Mouse (Mus musculus) myocyte (in vitro differentiated cells): Measurements from ENCODE around the gene Cd8a. TPM values are rescaled to one million over a fixed set of nuclear protein-coding genes. Genes with fewer than 3 reads are reported as not detected.

Experiments
- H3K27me3 ChIP-seq: one replicate; pipeline ENCODE4 v1.6.1; 2011; ENCODE audit not compliant: control insufficient read depth, insufficient read depth, insufficient read length
- H3K36me3 ChIP-seq: one replicate; pipeline ENCODE4 v1.6.1; 2011; ENCODE audit not compliant: control insufficient read depth, insufficient read depth
- H3K4me2 ChIP-seq: one replicate; pipeline ENCODE4 v1.6.1; 2011; ENCODE audit warnings: low read depth, control low read depth
- H3K4me3 ChIP-seq: one replicate; pipeline ENCODE4 v1.5.1; 2011; ENCODE audit warnings: mild to moderate bottlenecking, control low read depth, moderate library complexity
- H3K79me2 ChIP-seq: one replicate; pipeline ENCODE4 v1.6.1; 2011; ENCODE audit not compliant: control insufficient read depth, insufficient read depth
- H3ac ChIP-seq: one replicate; pipeline ENCODE4 v1.6.1; 2011; ENCODE audit not compliant: control insufficient read depth, insufficient read length
- CEBPB ChIP-seq: IDR thresholded peaks from 2 replicates; pipeline ENCODE4 v1.6.1; 2011; ENCODE audit warnings: mild to moderate bottlenecking, moderate library complexity; ENCODE audit not compliant: poor library complexity, insufficient read depth, severe bottlenecking
- E2F4 ChIP-seq: IDR thresholded peaks from one replicate; pipeline ENCODE4 v1.6.1; 2011; ENCODE audit warnings: mild to moderate bottlenecking, control low read depth, moderate library complexity; ENCODE audit not compliant: insufficient read depth
- MAX ChIP-seq: IDR thresholded peaks from one replicate; pipeline ENCODE4 v1.6.1; 2011; ENCODE audit warnings: low read depth, mild to moderate bottlenecking, control low read depth
- MYOD1 ChIP-seq, 3 experiments: IDR thresholded peaks; one replicate each; pipeline ENCODE4 v1.6.1; 2011; ENCODE audit warnings: control low read depth in 2 of 3, low read depth in 2 of 3, mild to moderate bottlenecking in 2 of 3, moderate library complexity in 1 of 3; ENCODE audit not compliant: insufficient read length in 2 of 3, control insufficient read depth in 1 of 3
- MYOG ChIP-seq, 3 experiments: IDR thresholded peaks; one replicate each; pipeline ENCODE4 v1.6.1; 2011; ENCODE audit warnings: control low read depth in 2 of 3, low read depth in 2 of 3, mild to moderate bottlenecking in 2 of 3; ENCODE audit not compliant: insufficient read length in 2 of 3, control insufficient read depth in 1 of 3, insufficient read depth in 1 of 3
- POLR2A ChIP-seq: IDR thresholded peaks from one replicate; pipeline ENCODE4 v1.6.1; 2011; ENCODE audit warnings: low read depth, mild to moderate bottlenecking, control low read depth, moderate library complexity; ENCODE audit not compliant: insufficient read length
- POLR2AphosphoS2 ChIP-seq: IDR thresholded peaks from one replicate; pipeline ENCODE4 v1.6.1; 2011; ENCODE audit warnings: low read depth, control low read depth; ENCODE audit not compliant: insufficient read length
- REST ChIP-seq: IDR thresholded peaks from one replicate; pipeline ENCODE4 v1.6.1; 2011; ENCODE audit warnings: mild to moderate bottlenecking, control low read depth, moderate library complexity; ENCODE audit not compliant: insufficient read depth, insufficient read length
- SRF ChIP-seq: IDR thresholded peaks from one replicate; pipeline ENCODE4 v1.6.1; 2011; ENCODE audit warnings: low read depth; ENCODE audit not compliant: control insufficient read depth, insufficient read length
- TCF12 ChIP-seq: IDR thresholded peaks from one replicate; pipeline ENCODE4 v1.6.1; 2011; ENCODE audit warnings: mild to moderate bottlenecking, control low read depth; ENCODE audit not compliant: poor library complexity, insufficient read depth, severe bottlenecking
- TCF3 ChIP-seq: IDR thresholded peaks from one replicate; pipeline ENCODE4 v1.6.1; 2011; ENCODE audit warnings: low read depth, control low read depth; ENCODE audit not compliant: insufficient read length
- USF1 ChIP-seq: IDR thresholded peaks from one replicate; pipeline ENCODE4 v1.6.1; 2011; ENCODE audit warnings: low read depth, mild to moderate bottlenecking, control low read depth, moderate library complexity
- polyA plus RNA-seq: library from polyadenylated mRNA; unstranded; fragments of >200 nt; fragmentation: generic; extraction: Trizol; gene quantifications from one replicate; pipeline ENCODE4 v1.2.1, GENCODE M21; 2012; ENCODE audit warnings: missing spikeins

The Cd8a gene
- polyA plus RNA-seq, 1 experiment, result not detected

DNA sequence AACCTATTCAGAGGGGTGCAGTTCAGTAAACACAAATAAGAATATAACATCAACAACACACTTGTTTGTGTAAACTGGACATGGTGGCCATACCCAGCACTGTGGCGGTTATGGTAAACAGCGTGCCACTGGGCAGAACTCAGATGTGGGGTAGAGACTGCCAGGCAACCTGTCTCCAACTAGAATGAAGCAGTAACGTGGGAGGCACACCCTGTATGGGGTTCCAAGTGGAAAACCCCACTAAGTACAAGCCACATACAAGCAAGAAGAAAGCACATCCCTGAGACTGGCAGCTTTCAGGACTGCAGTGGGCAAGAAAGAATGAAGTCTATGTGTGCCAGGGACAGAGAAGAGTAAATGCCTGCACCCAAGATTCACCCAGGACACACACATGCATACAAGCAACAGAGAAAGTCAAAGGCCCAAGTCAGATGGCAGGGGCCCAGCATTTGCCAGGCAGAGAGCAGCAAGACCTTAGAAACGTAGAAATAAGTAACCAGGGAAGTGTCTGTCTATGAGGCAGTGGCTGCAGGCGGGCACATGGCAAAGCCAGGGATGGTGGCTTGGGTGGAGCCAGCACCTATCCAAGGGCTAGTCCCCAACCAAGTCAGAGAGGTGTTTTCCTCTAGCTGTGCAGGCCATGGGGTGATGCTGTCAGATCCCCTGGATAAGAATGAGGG lies 1.0 kb upstream of the Cd8a start:
- H3K4me3 ChIP-seq, result no peak overlapping the region
- TF ChIP-seq SRF, result no peak
- no peak for TF ChIP-seq REST
- TF ChIP-seq POLR2AphosphoS2, result no peak
- no peak for TF ChIP-seq MAX
- no peak for TF ChIP-seq POLR2A
- TF ChIP-seq USF1, result no peak
- no peak for TF ChIP-seq CEBPB
- no peak for TF ChIP-seq E2F4
- no peak for TF ChIP-seq TCF3
- no peak for TF ChIP-seq MYOD1 (IDR thresholded peaks at IDR 0.05; ENCODE audit: control insufficient read depth in 1 of 3, insufficient read length in 2 of 3, low read depth in 2 of 3)
- TF ChIP-seq TCF12, result no peak
- TF ChIP-seq MYOG (IDR thresholded peaks at IDR 0.05; ENCODE audit: control insufficient read depth in 1 of 3, insufficient read depth in 1 of 3, insufficient read length in 2 of 3, low read depth in 2 of 3), result no peak
- no peaks in the 10 kb centered on the region for H3K79me2 ChIP-seq
- no peaks in the 10 kb centered on the region for H3K36me3 ChIP-seq
- no peak overlapping the region for H3ac ChIP-seq
- H3K4me2 ChIP-seq, result no peak overlapping the region
- H3K27me3 ChIP-seq, result peaks cover 5% of the 10 kb centered on the region

DNA sequence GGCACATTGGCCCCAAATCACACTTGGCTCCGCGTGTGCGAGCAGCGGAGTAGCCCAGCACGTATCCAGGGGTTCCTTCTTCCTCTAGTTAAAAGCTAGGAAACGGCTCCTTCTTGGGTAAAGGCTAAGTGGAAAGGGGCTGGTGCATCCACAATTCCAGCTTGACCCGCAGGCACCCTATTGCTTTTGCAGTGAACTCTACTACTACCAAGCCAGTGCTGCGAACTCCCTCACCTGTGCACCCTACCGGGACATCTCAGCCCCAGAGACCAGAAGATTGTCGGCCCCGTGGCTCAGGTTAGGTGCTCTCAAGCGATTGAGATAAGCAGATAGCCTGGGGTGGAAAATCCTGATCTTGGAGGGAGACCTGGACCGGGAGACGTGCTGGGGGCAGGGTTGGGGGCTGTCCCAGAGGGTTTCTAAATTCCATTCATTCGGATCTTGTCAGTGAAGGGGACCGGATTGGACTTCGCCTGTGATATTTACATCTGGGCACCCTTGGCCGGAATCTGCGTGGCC lies 1.1 kb downstream of the Cd8a start:
- Histone ChIP-seq H3K4me3 (no peak overlapping the region), H3K79me2 (no peaks in the 10 kb centered on the region), H3K27me3 (peaks cover 5% of the 10 kb centered on the region), H3ac (no peak overlapping the region), H3K4me2 (no peak overlapping the region), H3K36me3 (no peaks in the 10 kb centered on the region)
- no peak for TF ChIP-seq SRF
- no peak for TF ChIP-seq POLR2A
- TF ChIP-seq USF1, result no peak
- TF ChIP-seq MYOD1 (IDR thresholded peaks at IDR 0.05; ENCODE audit: control insufficient read depth in 1 of 3, insufficient read length in 2 of 3, low read depth in 2 of 3), result no peak
- no peak for TF ChIP-seq CEBPB
- TF ChIP-seq TCF12, result no peak

DNA sequence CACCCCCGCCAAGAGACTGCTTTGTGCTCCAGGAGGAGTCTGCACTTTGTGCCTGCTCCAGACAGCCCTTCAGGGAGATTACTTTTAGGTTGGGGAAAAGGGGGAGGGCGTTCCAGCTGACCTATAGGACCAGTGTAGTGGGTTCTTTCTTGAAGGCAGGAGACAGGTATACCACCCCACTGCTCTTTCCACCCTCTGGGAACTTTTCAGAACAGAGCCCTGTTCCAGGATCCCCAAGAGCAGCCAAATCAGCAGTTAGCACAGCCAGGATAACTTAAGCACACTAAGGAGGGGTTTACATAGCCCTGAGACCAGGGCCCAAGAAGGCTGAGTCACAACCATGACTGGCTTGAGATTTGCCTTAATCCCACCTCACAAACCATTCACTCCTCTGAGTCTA lies 1.7 kb downstream of the Cd8a start:
- Histone ChIP-seq H3K4me2 (no peak overlapping the region), H3K4me3 (no peak overlapping the region), H3ac (no peak overlapping the region), H3K79me2 (no peaks in the 10 kb centered on the region), H3K36me3 (no peaks in the 10 kb centered on the region), H3K27me3 (peaks cover 5% of the 10 kb centered on the region)
- TF ChIP-seq MAX (no peak), POLR2A (no peak), REST (no peak), TCF3 (no peak), MYOD1 (IDR thresholded peaks at IDR 0.05; ENCODE audit: control insufficient read depth in 1 of 3, insufficient read length in 2 of 3, low read depth in 2 of 3) (no peak), E2F4 (no peak), USF1 (no peak), CEBPB (no peak)

DNA sequence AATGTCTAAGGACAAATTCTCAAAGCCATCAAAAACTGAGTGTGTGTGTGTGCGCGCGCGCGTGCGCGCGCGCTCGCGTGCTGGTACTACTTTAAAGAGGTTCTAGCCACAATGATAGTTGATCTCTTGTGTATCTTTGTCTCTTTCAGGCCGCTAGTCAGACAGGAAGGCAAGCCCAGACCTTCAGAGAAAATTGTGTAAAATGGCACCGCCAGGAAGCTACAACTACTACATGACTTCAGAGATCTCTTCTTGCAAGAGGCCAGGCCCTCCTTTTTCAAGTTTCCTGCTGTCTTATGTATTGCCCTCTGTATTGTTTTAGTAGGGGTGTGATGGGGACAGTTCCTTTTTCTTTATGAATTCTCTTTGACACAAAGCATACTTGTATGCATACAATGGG lies 3.5 kb downstream of the Cd8a start:
- H3ac ChIP-seq, result no peak overlapping the region
- no peaks in the 10 kb centered on the region for H3K79me2 ChIP-seq
- no peak overlapping the region for H3K4me2 ChIP-seq
- no peaks in the 10 kb centered on the region for H3K36me3 ChIP-seq
- no peak for TF ChIP-seq MAX
- TF ChIP-seq POLR2A, result no peak
- no peak for TF ChIP-seq POLR2AphosphoS2
- no peak for TF ChIP-seq REST
- no peak for TF ChIP-seq MYOD1 (IDR thresholded peaks at IDR 0.05; ENCODE audit: control insufficient read depth in 1 of 3, insufficient read length in 2 of 3, low read depth in 2 of 3)
- no peak for TF ChIP-seq E2F4
- TF ChIP-seq TCF12, result no peak
- TF ChIP-seq CEBPB, result no peak
- TF ChIP-seq SRF, result no peak
- TF ChIP-seq USF1, result no peak
- TF ChIP-seq MYOG (IDR thresholded peaks at IDR 0.05; ENCODE audit: control insufficient read depth in 1 of 3, insufficient read depth in 1 of 3, insufficient read length in 2 of 3, low read depth in 2 of 3), result no peak
- TF ChIP-seq TCF3, result no peak
- no peak overlapping the region for H3K4me3 ChIP-seq
- peaks cover 5% of the 10 kb centered on the region for H3K27me3 ChIP-seq

DNA sequence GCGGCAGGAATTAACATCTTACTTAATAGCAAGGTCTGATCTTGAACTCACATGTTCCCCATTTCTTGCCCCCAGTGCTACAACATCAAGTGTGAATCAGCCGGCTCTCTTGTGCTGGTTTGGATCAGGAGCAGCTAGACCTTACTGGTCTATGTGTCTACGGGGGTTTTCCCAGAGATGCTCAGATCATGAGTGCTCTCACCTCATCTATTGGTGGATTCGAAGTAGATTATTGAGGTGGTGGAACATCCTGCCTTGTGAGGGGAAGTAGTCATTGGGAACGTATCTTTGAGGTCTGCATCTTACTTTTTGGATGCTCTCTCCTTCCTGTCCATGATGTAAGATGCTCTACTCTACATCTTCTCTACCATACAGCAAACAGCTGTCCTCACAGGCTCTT lies 8.4 kb downstream of the Cd8a start:
- H3K36me3 ChIP-seq, result no peaks in the 10 kb centered on the region
- H3K79me2 ChIP-seq, result no peaks in the 10 kb centered on the region
- no peak overlapping the region for H3K4me2 ChIP-seq
- TF ChIP-seq MYOD1 (IDR thresholded peaks at IDR 0.05; ENCODE audit: control insufficient read depth in 1 of 3, insufficient read length in 2 of 3, low read depth in 2 of 3), result no peak
- no peak for TF ChIP-seq TCF12
- TF ChIP-seq REST, result no peak
- no peak for TF ChIP-seq MAX
- TF ChIP-seq E2F4, result no peak
- TF ChIP-seq POLR2A, result no peak
- no peak for TF ChIP-seq SRF
- TF ChIP-seq MYOG (IDR thresholded peaks at IDR 0.05; ENCODE audit: control insufficient read depth in 1 of 3, insufficient read depth in 1 of 3, insufficient read length in 2 of 3, low read depth in 2 of 3), result no peak
- TF ChIP-seq CEBPB, result no peak
- H3K4me3 ChIP-seq, result no peak overlapping the region
- H3K27me3 ChIP-seq, result no peaks in the 10 kb centered on the region
- no peak overlapping the region for H3ac ChIP-seq
